In the genomic region with DNA sequence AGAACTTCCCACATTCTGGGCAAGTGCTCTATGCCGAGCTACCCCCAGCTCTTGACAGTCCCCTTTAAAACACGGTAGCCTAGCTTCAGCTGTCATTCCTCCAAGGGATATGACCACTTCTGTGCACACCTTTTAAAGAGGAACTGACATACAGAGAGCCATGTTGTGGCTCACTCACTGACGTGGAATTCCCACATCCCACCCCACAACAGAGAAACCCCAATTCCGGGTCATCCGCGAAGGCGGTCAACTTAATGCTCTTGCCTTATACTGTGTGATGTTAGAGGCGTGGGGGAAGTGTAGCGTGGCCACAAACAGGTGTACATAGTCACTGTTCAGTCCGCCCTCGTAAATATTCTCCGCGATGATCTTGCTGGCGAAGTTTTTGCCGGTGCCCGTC, we compare ENCODE assay signal across 1 mouse cellular context.
TF ChIP-seq lines count a peak whose summit lies in the region.

No protein-coding gene starts in this region.

TF ChIP-seq in MEL, 35 proteins besides CTCF, POLR2A, EP300 and RAD21:
- peak; percentile 73 for TF ChIP-seq MXI1 (IDR thresholded peaks at IDR 0.05; ENCODE audit: low read depth, low read length)
- TF ChIP-seq MEF2A (IDR thresholded peaks at IDR 0.05; ENCODE audit: extremely low read depth, insufficient replicate concordance, low read depth, low read length, poor library complexity, severe bottlenecking) = no peak
